In genomic region chr14:77413106-77413505, GRCm38 (mm10) we compare ENCODE assay signal across 18 mouse cellular contexts.
"Had no signal": no experiment of that assay in that cellular context is flagged by ENCODE, and none has a peak within 500 bp of the region (broad histone marks: within the 10 kb centered on the region; RNA-seq: fewer than 3 reads in every experiment).

No protein-coding gene starts in this region.

- DNase-seq: kidney, adult 2 months; kidney, postnatal 25 days; layer of hippocampus, adult 9-11 months; liver; lung, adult 18-20 months; lung, postnatal 10 days; lung, postnatal 36 days; midbrain, embryonic 14.5 days had no signal

- H3K27ac ChIP-seq: kidney, postnatal 0 days; layer of hippocampus, adult 2 months; limb, embryonic 10.5 days; limb, embryonic 13.5 days; liver, embryonic 12.5 days; liver, embryonic 15.5 days; lung, embryonic 15.5 days; midbrain, embryonic 10.5 days had no signal

- H3K9me3 ChIP-seq: limb, embryonic 10.5 days; limb, embryonic 13.5 days; liver, embryonic 12.5 days; liver, embryonic 15.5 days; lung, embryonic 15.5 days; megakaryocyte, embryonic 14.5 days; midbrain, embryonic 10.5 days had no signal

- H3K4me1 ChIP-seq: limb, embryonic 10.5 days; liver, embryonic 12.5 days; liver, embryonic 15.5 days; lung, embryonic 15.5 days; midbrain, embryonic 10.5 days had no signal

- H3K4me2 ChIP-seq: limb, embryonic 13.5 days; liver, embryonic 12.5 days; liver, embryonic 15.5 days; lung, embryonic 15.5 days had no signal

- ATAC-seq: intestine, postnatal 0 days; liver, embryonic 12.5 days had no signal

- H3K36me3 ChIP-seq: limb, embryonic 10.5 days; limb, embryonic 13.5 days; liver, embryonic 12.5 days; liver, embryonic 15.5 days; lung, embryonic 15.5 days; midbrain, embryonic 10.5 days had no signal

- H3K4me3 ChIP-seq: layer of hippocampus, adult 2 months; limb, embryonic 10.5 days; limb, embryonic 13.5 days; liver, embryonic 12.5 days; liver, embryonic 15.5 days; lung, embryonic 15.5 days; megakaryocyte, embryonic 14.5 days; midbrain, embryonic 10.5 days had no signal

- H3K27me3 ChIP-seq: limb, embryonic 13.5 days; liver, embryonic 12.5 days; liver, embryonic 15.5 days; lung, embryonic 15.5 days had no signal

- H3K9ac ChIP-seq: limb, embryonic 13.5 days; liver, embryonic 12.5 days; liver, embryonic 15.5 days; lung, embryonic 15.5 days had no signal
